Mouse (Mus musculus) testis, adult 2 months (tissue): ENCODE data around the gene Ehmt1. TPM values are rescaled to one million over a fixed set of nuclear protein-coding genes. Genes with fewer than 3 reads are reported as not detected.

Source experiments
- H3K27ac ChIP-seq: fragments of 200-500 bp; 2 replicates; pipeline ENCODE4 v1.5.1; 2012; ENCODE audit warnings: low read depth, low read length; ENCODE audit not compliant: control insufficient read depth, insufficient read depth
- H3K27me3 ChIP-seq: fragments of 200-500 bp; 2 replicates; pipeline ENCODE4 v1.6.1; 2012; ENCODE audit warnings: mild to moderate bottlenecking, low read length, moderate library complexity; ENCODE audit not compliant: control insufficient read depth, insufficient read depth
- H3K36me3 ChIP-seq: fragments of 200-500 bp; 2 replicates; pipeline ENCODE4 v1.6.1; 2012; ENCODE audit warnings: mild to moderate bottlenecking, low read length; ENCODE audit not compliant: control insufficient read depth, insufficient read depth
- H3K4me1 ChIP-seq: fragments of 200-500 bp; 2 replicates; pipeline ENCODE4 v1.6.1; 2012; ENCODE audit warnings: low read length; ENCODE audit not compliant: control insufficient read depth, insufficient read depth
- H3K4me3 ChIP-seq: fragments of 200-500 bp; 2 replicates; pipeline ENCODE4 v1.5.1; 2012; ENCODE audit warnings: low read depth, mild to moderate bottlenecking, low read length, moderate library complexity, mixed read lengths; ENCODE audit not compliant: control insufficient read depth
- CTCF ChIP-seq: fragments of 200-500 bp; IDR thresholded peaks from 2 replicates; pipeline ENCODE4 v1.5.1; 2012; ENCODE audit warnings: low read depth, mild to moderate bottlenecking, inconsistent platforms, low read length, moderate library complexity; ENCODE audit not compliant: control insufficient read depth, insufficient read depth, insufficient replicate concordance
- POLR2A ChIP-seq: fragments of 200-500 bp; IDR thresholded peaks from 2 replicates; pipeline ENCODE4 v1.6.1; 2012; ENCODE audit warnings: low read depth, mild to moderate bottlenecking, inconsistent platforms, low read length, moderate library complexity; ENCODE audit not compliant: control insufficient read depth
- polyA plus RNA-seq: library from polyadenylated mRNA; depleted of rRNA; stranded (reverse); fragments of >200 nt; gene quantifications from 2 replicates; pipeline ENCODE4 v1.2.3, GENCODE M21; 2012

Gene Ehmt1
- polyA plus RNA-seq, 1 experiment: 13.2 TPM

DNA sequence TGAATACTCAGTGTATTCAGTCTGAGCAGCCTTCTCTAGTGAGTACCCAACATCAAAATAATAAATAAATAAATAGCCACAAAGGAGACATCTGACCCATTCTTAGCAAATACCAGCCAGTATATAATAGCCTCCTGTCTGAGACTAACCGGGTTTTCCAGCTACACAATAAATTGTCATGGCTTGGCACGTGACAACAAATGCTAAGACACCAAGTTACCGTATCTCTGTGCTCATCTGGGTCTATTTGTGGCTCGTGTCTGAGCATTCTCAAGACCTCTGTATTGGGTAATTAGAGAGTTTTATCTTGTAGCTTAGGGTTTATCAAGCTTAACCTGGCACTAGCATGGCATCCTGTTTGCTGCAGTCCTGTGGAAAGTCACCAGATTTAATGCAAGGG, 22.7 kb upstream of the Ehmt1 start:
- Histone ChIP-seq H3K27me3 (no peaks in the 10 kb centered on the region), H3K36me3 (no peaks in the 10 kb centered on the region), H3K27ac (no peak overlapping the region), H3K4me1 (no peaks in the 10 kb centered on the region), H3K4me3 (no peak overlapping the region)
- TF ChIP-seq POLR2A (no peak), CTCF (no peak)

- no peaks in the 10 kb centered on the region for H3K36me3 ChIP-seq
- H3K4me3 ChIP-seq: peak within 1 kb of the TSS; percentile 89
- TF ChIP-seq POLR2A: peak; percentile 58; the same call in 1 of the 2 replicates
- TF ChIP-seq CTCF: peak; percentile 19; the same call in 1 of the 2 replicates
- H3K27ac ChIP-seq: peak within 1 kb of the TSS; percentile 81
- peaks cover 12% of the 10 kb centered on the region for H3K4me1 ChIP-seq
- H3K27me3 ChIP-seq: no peaks in the 10 kb centered on the region
Observed at GRCm38 (mm10) chr2:24935057-24935796, 15.8 kb upstream of the Ehmt1 start, which contains the start of gene Arrdc1. TSS of gene Arrdc1 (minus strand) at chr2:24935252.

DNA sequence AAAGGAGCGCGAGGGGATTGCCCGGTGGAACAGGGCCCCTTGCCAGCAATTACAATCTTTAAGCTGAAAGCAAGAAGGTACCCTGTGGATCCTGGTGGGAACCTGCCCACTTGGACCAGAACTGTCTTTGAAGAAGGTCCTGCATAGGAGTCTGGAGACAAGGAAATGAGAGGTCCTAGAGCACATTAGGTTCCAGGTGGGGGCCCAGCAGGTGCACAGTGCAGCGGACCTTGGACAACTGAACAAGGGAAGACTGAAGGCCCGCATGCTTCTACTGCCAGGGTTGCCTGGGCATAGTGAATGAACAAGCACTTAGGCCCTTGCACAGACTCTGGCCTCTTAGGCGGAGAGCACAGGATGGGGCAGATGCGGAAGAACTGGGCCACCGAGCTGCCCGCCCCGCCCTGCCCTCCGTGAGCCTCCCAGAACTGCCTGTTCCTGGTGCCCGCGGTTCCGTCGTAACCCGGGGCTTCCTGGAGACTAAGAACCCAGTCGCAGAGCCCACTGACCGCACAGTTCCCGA, 15.1 kb upstream of the Ehmt1 start:
- Histone ChIP-seq H3K4me1 (peaks cover 12% of the 10 kb centered on the region), H3K27me3 (no peaks in the 10 kb centered on the region), H3K4me3 (peak overlapping the region; percentile 89), H3K27ac (peak overlapping the region; percentile 81), H3K36me3 (no peaks in the 10 kb centered on the region)
- TF ChIP-seq CTCF: no peak
- TF ChIP-seq POLR2A: no peak

GRCm38 (mm10) chr2:24929593-24929992, 10.2 kb upstream of the Ehmt1 start:
- H3K4me1 ChIP-seq: peaks cover 9% of the 10 kb centered on the region
- TF ChIP-seq POLR2A (no peak), CTCF (no peak)
- no peak overlapping the region for H3K4me3 ChIP-seq
- H3K36me3 ChIP-seq: no peaks in the 10 kb centered on the region
- no peak overlapping the region for H3K27ac ChIP-seq
- H3K27me3 ChIP-seq: no peaks in the 10 kb centered on the region

DNA sequence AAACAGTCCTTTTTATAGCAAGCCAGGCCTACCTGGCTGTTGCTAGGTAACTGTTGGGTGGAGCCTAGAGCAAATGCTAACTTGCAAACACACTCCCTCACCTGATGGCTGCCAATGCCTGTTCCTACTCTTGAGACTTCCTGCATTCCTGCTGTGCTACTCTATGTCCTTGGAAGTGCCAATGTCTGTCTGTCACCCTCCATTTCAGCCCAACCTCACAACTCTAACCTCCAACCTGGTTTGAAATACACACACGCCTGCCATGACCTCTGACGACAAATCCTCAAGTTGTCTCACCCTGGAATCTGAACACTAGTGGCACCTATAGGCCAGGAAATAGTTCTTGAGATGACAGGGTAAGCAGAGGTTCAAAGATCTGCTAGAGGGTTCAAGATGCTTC, 9.7 kb upstream of the Ehmt1 start:
- peaks cover 4% of the 10 kb centered on the region for H3K4me1 ChIP-seq
- H3K36me3 ChIP-seq: no peaks in the 10 kb centered on the region
- no peak overlapping the region for H3K4me3 ChIP-seq
- H3K27ac ChIP-seq: no peak overlapping the region
- no peak for TF ChIP-seq CTCF
- TF ChIP-seq POLR2A: no peak
- no peaks in the 10 kb centered on the region for H3K27me3 ChIP-seq

- H3K36me3 ChIP-seq: no peaks in the 10 kb centered on the region
- TF ChIP-seq POLR2A: no peak
- no peak for TF ChIP-seq CTCF
- H3K4me3 ChIP-seq: no peak overlapping the region
- no peak overlapping the region for H3K27ac ChIP-seq
- no peaks in the 10 kb centered on the region for H3K4me1 ChIP-seq
- no peaks in the 10 kb centered on the region for H3K27me3 ChIP-seq
Observed at GRCm38 (mm10) chr2:24927810-24928479, 8.5 kb upstream of the Ehmt1 start.

- no peaks in the 10 kb centered on the region for H3K4me1 ChIP-seq
- H3K36me3 ChIP-seq: no peaks in the 10 kb centered on the region
- no peak overlapping the region for H3K27ac ChIP-seq
- H3K4me3 ChIP-seq: no peak overlapping the region
- no peaks in the 10 kb centered on the region for H3K27me3 ChIP-seq
- TF ChIP-seq CTCF (no peak), POLR2A (no peak)
Observed at GRCm38 (mm10) chr2:24926965-24927358, 7.5 kb upstream of the Ehmt1 start.
